Mouse (Mus musculus): ENCODE results near the gene Gm17455. TPM values are rescaled to one million over a fixed set of nuclear protein-coding genes. Genes with fewer than 3 reads are reported as not detected.

Gene Gm17455
- polyA plus RNA-seq, 1 experiment from 2014 or later = 13.9 TPM

DNA sequence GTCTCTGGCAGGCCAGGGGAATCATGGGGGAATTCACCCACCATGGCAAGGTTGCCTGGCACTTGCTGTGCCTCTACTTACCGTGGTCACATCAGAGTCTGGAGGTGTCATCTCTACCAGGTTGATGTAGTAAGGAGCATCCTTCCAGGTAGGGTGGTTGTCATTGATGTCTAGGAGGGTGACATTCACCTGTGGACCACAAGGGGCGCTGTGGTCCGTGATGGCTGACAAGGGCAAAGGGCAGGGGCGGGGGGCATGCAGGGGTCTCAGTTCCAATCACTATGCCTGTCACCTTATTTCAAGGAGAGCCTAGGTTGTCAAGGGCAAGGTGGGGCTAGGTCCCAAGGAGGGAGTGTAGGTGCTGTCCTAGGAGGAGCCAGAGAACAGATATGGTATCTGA, 20.1 kb downstream of the Gm17455 start:
- Histone ChIP-seq H3K27ac (ENCODE audit: low read length) (no peak overlapping the region), H3K4me1 (ENCODE audit: control insufficient read depth, insufficient read depth, low read length) (no peaks in the 10 kb centered on the region), H3K4me3 (ENCODE audit: low read depth, low read length) (no peak overlapping the region), H3K4me2 (ENCODE audit: low read length) (no peak overlapping the region), H3K9me3 (replicated peaks; ENCODE audit: control insufficient read depth, low read length, poor library complexity, severe bottlenecking) (no peaks in the 10 kb centered on the region), H3K36me3 (ENCODE audit: control insufficient read depth, insufficient read depth, low read length) (no peaks in the 10 kb centered on the region), H3K9ac (ENCODE audit: low read depth, low read length) (no peak overlapping the region), H3K27me3 (ENCODE audit: control insufficient read depth, insufficient read depth, low read depth, low read length) (no peaks in the 10 kb centered on the region)
- no peak for ATAC-seq
- WGBS = 24% methylated on average over 4 of the region's 4 CpGs

GRCm38 (mm10) chr10:60422756-60423155, 23.2 kb downstream of the Gm17455 start:
- Histone ChIP-seq H3K4me3 (ENCODE audit: low read depth, low read length) (no peak overlapping the region), H3K4me1 (ENCODE audit: control insufficient read depth, insufficient read depth, low read length) (no peaks in the 10 kb centered on the region), H3K9ac (ENCODE audit: low read depth, low read length) (no peak overlapping the region), H3K9me3 (replicated peaks; ENCODE audit: control insufficient read depth, low read length, poor library complexity, severe bottlenecking) (peaks cover 7% of the 10 kb centered on the region; the same call in 1 of the 2 replicates), H3K36me3 (ENCODE audit: control insufficient read depth, insufficient read depth, low read length) (no peaks in the 10 kb centered on the region), H3K27ac (ENCODE audit: low read length) (no peak overlapping the region), H3K4me2 (ENCODE audit: low read length) (no peak overlapping the region), H3K27me3 (ENCODE audit: control insufficient read depth, insufficient read depth, low read depth, low read length) (no peaks in the 10 kb centered on the region)
- no peak for ATAC-seq
- 65% methylated on average over 7 of the region's 7 CpGs for WGBS

DNA sequence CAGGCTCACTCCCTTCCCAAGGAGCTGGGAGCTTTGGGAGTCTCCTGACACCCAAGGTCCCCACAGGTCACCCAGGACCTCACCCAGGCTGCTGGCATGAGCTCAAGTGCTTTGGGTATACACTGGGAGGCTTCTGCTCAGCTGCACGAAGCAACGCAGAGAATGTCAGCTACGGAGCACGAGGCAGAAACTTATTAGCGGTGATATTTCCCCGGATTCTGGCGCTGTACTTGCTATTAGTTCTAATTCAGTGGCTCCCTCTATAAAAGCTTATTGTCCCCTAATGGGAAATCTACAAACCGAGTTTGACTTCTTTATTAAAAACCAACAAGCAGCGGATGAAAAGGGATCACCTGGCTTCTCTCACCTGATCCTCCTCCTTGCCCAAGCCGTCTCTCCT, 30.5 kb downstream of the Gm17455 start:
- H3K9me3 ChIP-seq (replicated peaks; ENCODE audit: control insufficient read depth, low read length, poor library complexity, severe bottlenecking) = peaks cover 7% of the 10 kb centered on the region; the same call in 1 of the 2 replicates
- no peaks in the 10 kb centered on the region for H3K36me3 ChIP-seq (ENCODE audit: control insufficient read depth, insufficient read depth, low read length)
- H3K9ac ChIP-seq (ENCODE audit: low read depth, low read length) = no peak overlapping the region
- peaks cover 6% of the 10 kb centered on the region for H3K4me1 ChIP-seq (ENCODE audit: control insufficient read depth, insufficient read depth, low read length)
- no peak overlapping the region for H3K4me2 ChIP-seq (ENCODE audit: low read length)
- no peak overlapping the region for H3K4me3 ChIP-seq (ENCODE audit: low read depth, low read length)
- no peak overlapping the region for H3K27ac ChIP-seq (ENCODE audit: low read length)
- WGBS = 34% methylated on average over 10 of the region's 10 CpGs
- no peaks in the 10 kb centered on the region for H3K27me3 ChIP-seq (ENCODE audit: control insufficient read depth, insufficient read depth, low read depth, low read length)
- ATAC-seq = no peak

DNA sequence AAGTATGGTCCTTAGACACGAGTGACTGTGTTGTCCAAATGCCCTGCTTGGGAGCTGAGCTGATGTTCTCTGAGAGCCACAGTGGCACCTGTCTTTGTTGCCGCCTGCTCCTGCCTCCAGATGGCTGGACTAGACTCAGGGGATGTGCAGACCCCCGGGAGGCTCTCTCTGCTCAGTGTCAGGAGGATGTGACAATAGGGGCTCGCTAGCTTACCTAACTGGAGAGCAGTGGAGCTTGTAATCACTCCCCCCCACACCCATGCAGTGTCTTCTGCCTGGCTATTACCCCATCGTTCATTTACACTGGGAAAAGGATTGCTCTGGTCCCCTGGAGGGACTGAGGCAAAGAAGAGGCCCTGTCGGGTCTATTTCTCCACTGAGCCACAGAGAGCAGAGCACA, 31.1 kb downstream of the Gm17455 start:
- H3K4me2 ChIP-seq (ENCODE audit: low read length) = no peak overlapping the region
- H3K9ac ChIP-seq (ENCODE audit: low read depth, low read length) = no peak overlapping the region; the same call in 1 of the 2 replicates
- H3K9me3 ChIP-seq (replicated peaks; ENCODE audit: control insufficient read depth, low read length, poor library complexity, severe bottlenecking) = peaks cover 4% of the 10 kb centered on the region; the same call in 1 of the 2 replicates
- ATAC-seq = no peak
- no peaks in the 10 kb centered on the region for H3K27me3 ChIP-seq (ENCODE audit: control insufficient read depth, insufficient read depth, low read depth, low read length)
- WGBS = 19% methylated on average over 6 of the region's 6 CpGs
- peaks cover 6% of the 10 kb centered on the region for H3K4me1 ChIP-seq (ENCODE audit: control insufficient read depth, insufficient read depth, low read length)
- H3K36me3 ChIP-seq (ENCODE audit: control insufficient read depth, insufficient read depth, low read length) = no peaks in the 10 kb centered on the region
- H3K4me3 ChIP-seq (ENCODE audit: low read depth, low read length) = no peak overlapping the region
- H3K27ac ChIP-seq (ENCODE audit: low read length) = no peak overlapping the region

DNA sequence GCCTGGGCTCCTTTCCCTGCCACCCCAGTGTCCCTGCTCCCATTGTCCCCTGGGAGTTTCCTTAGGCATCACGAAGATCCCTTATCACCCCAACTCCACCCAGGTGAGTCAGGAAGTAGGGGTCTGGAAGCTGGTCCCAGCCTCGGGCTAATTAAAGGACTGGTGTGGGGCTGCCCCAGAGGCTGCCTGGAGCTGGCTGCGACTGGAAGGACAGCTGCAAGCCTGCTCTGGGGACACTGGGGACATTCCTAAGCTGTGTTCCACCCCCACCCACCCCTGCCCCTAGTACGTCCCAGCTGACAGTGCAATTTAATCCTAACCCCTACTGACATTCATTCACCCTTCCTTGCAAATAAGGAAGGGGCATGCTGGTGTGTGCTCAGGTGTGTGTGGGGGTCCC, 33.2 kb downstream of the Gm17455 start:
- H3K9ac ChIP-seq (ENCODE audit: low read depth, low read length) = no peak overlapping the region
- no peak overlapping the region for H3K27ac ChIP-seq (ENCODE audit: low read length)
- WGBS = 17% methylated on average over 4 of the region's 4 CpGs
- H3K4me1 ChIP-seq (ENCODE audit: control insufficient read depth, insufficient read depth, low read length) = peaks cover 6% of the 10 kb centered on the region
- H3K36me3 ChIP-seq (ENCODE audit: control insufficient read depth, insufficient read depth, low read length) = no peaks in the 10 kb centered on the region
- H3K27me3 ChIP-seq (ENCODE audit: control insufficient read depth, insufficient read depth, low read depth, low read length) = no peaks in the 10 kb centered on the region
- ATAC-seq = no peak
- no peak overlapping the region for H3K4me3 ChIP-seq (ENCODE audit: low read depth, low read length)
- H3K9me3 ChIP-seq (replicated peaks; ENCODE audit: control insufficient read depth, low read length, poor library complexity, severe bottlenecking) = no peaks in the 10 kb centered on the region
- H3K4me2 ChIP-seq (ENCODE audit: low read length) = no peak overlapping the region

- WGBS = 83% methylated on average over 4 of the region's 4 CpGs
- Histone ChIP-seq H3K4me2 (ENCODE audit: low read length) (no peak overlapping the region), H3K9ac (ENCODE audit: low read depth, low read length) (no peak overlapping the region), H3K4me3 (ENCODE audit: low read depth, low read length) (no peak overlapping the region), H3K27ac (ENCODE audit: low read length) (no peak overlapping the region), H3K4me1 (ENCODE audit: control insufficient read depth, insufficient read depth, low read length) (no peaks in the 10 kb centered on the region), H3K27me3 (ENCODE audit: control insufficient read depth, insufficient read depth, low read depth, low read length) (no peaks in the 10 kb centered on the region), H3K36me3 (ENCODE audit: control insufficient read depth, insufficient read depth, low read length) (no peaks in the 10 kb centered on the region), H3K9me3 (replicated peaks; ENCODE audit: control insufficient read depth, low read length, poor library complexity, severe bottlenecking) (no peaks in the 10 kb centered on the region)
- ATAC-seq = no peak
Observed at GRCm38 (mm10) chr10:60442321-60442720, 42.8 kb downstream of the Gm17455 start.

GRCm38 (mm10) chr10:60443078-60443477, 43.6 kb downstream of the Gm17455 start:
- WGBS = 4% methylated on average over 2 of the region's 2 CpGs
- H3K4me2 ChIP-seq (ENCODE audit: low read length) = no peak overlapping the region

GRCm38 (mm10) chr10:60445031-60445593, 45.6 kb downstream of the Gm17455 start:
- 69% methylated on average over 8 of the region's 8 CpGs for WGBS
- H3K9ac ChIP-seq (ENCODE audit: low read depth, low read length) = no peak overlapping the region
- no peak overlapping the region for H3K27ac ChIP-seq (ENCODE audit: low read length)
- H3K4me3 ChIP-seq (ENCODE audit: low read depth, low read length) = no peak overlapping the region
- H3K27me3 ChIP-seq (ENCODE audit: control insufficient read depth, insufficient read depth, low read depth, low read length) = no peaks in the 10 kb centered on the region
- H3K4me1 ChIP-seq (ENCODE audit: control insufficient read depth, insufficient read depth, low read length) = no peaks in the 10 kb centered on the region
- no peaks in the 10 kb centered on the region for H3K9me3 ChIP-seq (replicated peaks; ENCODE audit: control insufficient read depth, low read length, poor library complexity, severe bottlenecking)
- 0 out of 2 replicates have a peak, but pooled peaks have one; percentile 32 for ATAC-seq
- H3K4me2 ChIP-seq (ENCODE audit: low read length) = no peak overlapping the region
- H3K36me3 ChIP-seq (ENCODE audit: control insufficient read depth, insufficient read depth, low read length) = no peaks in the 10 kb centered on the region

More at GRCm38 (mm10) chr10:60443078-60443477, 43.6 kb downstream of the Gm17455 start:
- ATAC-seq = no peak
- Histone ChIP-seq H3K27ac (ENCODE audit: low read length) (no peak overlapping the region), H3K9me3 (replicated peaks; ENCODE audit: control insufficient read depth, low read length, poor library complexity, severe bottlenecking) (no peaks in the 10 kb centered on the region), H3K36me3 (ENCODE audit: control insufficient read depth, insufficient read depth, low read length) (no peaks in the 10 kb centered on the region), H3K27me3 (ENCODE audit: control insufficient read depth, insufficient read depth, low read depth, low read length) (no peaks in the 10 kb centered on the region), H3K4me3 (ENCODE audit: low read depth, low read length) (no peak overlapping the region), H3K9ac (ENCODE audit: low read depth, low read length) (no peak overlapping the region), H3K4me1 (ENCODE audit: control insufficient read depth, insufficient read depth, low read length) (no peaks in the 10 kb centered on the region)

- H3K4me1 ChIP-seq (ENCODE audit: control insufficient read depth, insufficient read depth, low read length) = no peaks in the 10 kb centered on the region
- H3K27me3 ChIP-seq (ENCODE audit: control insufficient read depth, insufficient read depth, low read depth, low read length) = no peaks in the 10 kb centered on the region
- H3K4me3 ChIP-seq (ENCODE audit: low read depth, low read length) = no peak overlapping the region
- H3K4me2 ChIP-seq (ENCODE audit: low read length) = no peak overlapping the region
- no peak overlapping the region for H3K27ac ChIP-seq (ENCODE audit: low read length)
- no peak overlapping the region for H3K9ac ChIP-seq (ENCODE audit: low read depth, low read length)
- 79% methylated on average over 12 of the region's 12 CpGs for WGBS
- H3K9me3 ChIP-seq (replicated peaks; ENCODE audit: control insufficient read depth, low read length, poor library complexity, severe bottlenecking) = no peaks in the 10 kb centered on the region
- no peak for ATAC-seq
- H3K36me3 ChIP-seq (ENCODE audit: control insufficient read depth, insufficient read depth, low read length) = no peaks in the 10 kb centered on the region
Observed at GRCm38 (mm10) chr10:60447186-60447585, 47.7 kb downstream of the Gm17455 start.

Measured in midbrain, embryonic 16.5 days (tissue).